21 mouse cellular contexts compared by ENCODE assay signal in the genomic region with DNA sequence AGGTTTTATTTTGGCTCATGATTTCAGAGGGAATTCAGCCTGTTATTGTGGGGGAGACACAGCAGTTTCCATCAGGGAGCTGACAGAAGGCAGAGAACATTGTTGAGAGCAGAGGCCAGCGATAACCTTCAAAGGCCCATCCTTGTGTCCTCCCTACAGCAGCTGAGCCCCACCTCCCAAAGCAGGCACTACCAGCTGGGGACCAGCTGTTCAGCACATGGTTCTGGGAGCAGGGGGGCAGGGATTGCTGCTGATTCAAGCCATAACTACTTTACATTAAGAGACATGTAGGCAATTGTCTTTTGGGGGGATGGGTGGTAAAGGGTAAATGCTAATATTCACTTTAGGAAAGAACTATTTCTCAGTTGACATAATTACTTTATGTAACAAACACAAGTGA. TPM values are rescaled to one million over a fixed set of nuclear protein-coding genes. Genes with fewer than 3 reads are reported as not detected.
DNase-seq lines count a peak whose midpoint lies in the region; ATAC-seq and TF ChIP-seq lines count a peak whose summit lies in the region.
"Had no signal": no experiment of that assay in that cellular context is flagged by ENCODE, and none has a peak within 500 bp of the region (broad histone marks: within the 10 kb centered on the region; RNA-seq: fewer than 3 reads in every experiment).

No protein-coding gene starts in this region.

- no peak overlapping the region for H3K9ac ChIP-seq in lung, embryonic 14.5 days
- H3K9ac ChIP-seq: embryonic facial prominence, embryonic 13.5 days; neural tube, embryonic 13.5 days; stomach, embryonic 15.5 days had no signal

- ATAC-seq in lung, embryonic 14.5 days (ENCODE audit: insufficient read depth) = no peak
- ATAC-seq: forebrain, embryonic 14.5 days had no signal

- H3K36me3 ChIP-seq in lung, embryonic 14.5 days (ENCODE audit: insufficient read depth) = no peaks in the 10 kb centered on the region
- no peaks in the 10 kb centered on the region for H3K36me3 ChIP-seq in embryonic facial prominence, embryonic 10.5 days (replicated peaks)
- no peaks in the 10 kb centered on the region for H3K36me3 ChIP-seq in myocyte (ENCODE audit: control insufficient read depth, insufficient read depth)
- H3K36me3 ChIP-seq: embryonic facial prominence, embryonic 13.5 days; neural tube, embryonic 13.5 days; stomach, embryonic 15.5 days had no signal

- no peaks in the 10 kb centered on the region for H3K79me2 ChIP-seq in myocyte (ENCODE audit: control insufficient read depth, insufficient read depth)

- peak; percentile 31 for DNase-seq in lung, embryonic 14.5 days
- DNase-seq in lung, postnatal 14 days = no peak
- peak; percentile 44 for DNase-seq in embryo, embryonic 10.5 days (ENCODE audit: low spot score)
- DNase-seq in embryonic facial prominence, embryonic 10.5 days (ENCODE audit: low spot score) = peak; percentile 40
- no peak for DNase-seq in cerebellum, adult 9-10 months
- no peak for DNase-seq in kidney, adult 11 months
- DNase-seq: adrenal gland, adult 8-10 months; B cell, adult 2 months; cerebellum, adult 2 months; cerebellum, postnatal 36 days; gastrocnemius, postnatal 10 days; heart, adult 11 months; kidney, adult 18-20 months; thymus, postnatal 25 days had no signal

- 44% methylated on average over 1 of the region's 1 CpGs for WGBS in lung, embryonic 14.5 days
- 55% methylated on average over 1 of the region's 1 CpGs for WGBS in embryonic facial prominence, embryonic 10.5 days

- no peaks in the 10 kb centered on the region for H3K9me3 ChIP-seq in lung, embryonic 14.5 days (ENCODE audit: low read depth, low read length)
- H3K9me3 ChIP-seq in embryonic facial prominence, embryonic 10.5 days = no peaks in the 10 kb centered on the region
- H3K9me3 ChIP-seq: embryonic facial prominence, embryonic 13.5 days; stomach, embryonic 15.5 days had no signal

- no peak overlapping the region for H3ac ChIP-seq in myocyte (ENCODE audit: control insufficient read depth, insufficient read length)

- no peak for TF ChIP-seq CTCF in lung, embryonic 14.5 days (IDR thresholded peaks at IDR 0.05; ENCODE audit: low read depth)

- H3K4me3 ChIP-seq in lung, embryonic 14.5 days (ENCODE audit: low read depth, low read length) = no peak overlapping the region
- no peak overlapping the region for H3K4me3 ChIP-seq in embryonic facial prominence, embryonic 10.5 days
- H3K4me3 ChIP-seq in myocyte = no peak overlapping the region
- H3K4me3 ChIP-seq: embryonic facial prominence, embryonic 13.5 days; left cerebral cortex, adult 2 months; neural tube, embryonic 13.5 days; stomach, embryonic 15.5 days had no signal

- no peaks in the 10 kb centered on the region for H3K4me1 ChIP-seq in lung, embryonic 14.5 days (ENCODE audit: insufficient read depth)
- H3K4me1 ChIP-seq in embryonic facial prominence, embryonic 10.5 days = no peaks in the 10 kb centered on the region
- H3K4me1 ChIP-seq: embryonic facial prominence, embryonic 13.5 days; neural tube, embryonic 13.5 days; stomach, embryonic 15.5 days had no signal

- no peak for TF ChIP-seq POLR2A in myocyte (IDR thresholded peaks at IDR 0.05; ENCODE audit: insufficient read length, low read depth)

- no peak overlapping the region for H3K4me2 ChIP-seq in lung, embryonic 14.5 days
- peak overlapping the region; percentile 34 for H3K4me2 ChIP-seq in myocyte (ENCODE audit: low read depth)
- H3K4me2 ChIP-seq: embryonic facial prominence, embryonic 13.5 days; heart, embryonic 11.5 days; neural tube, embryonic 13.5 days; stomach, embryonic 15.5 days had no signal

- H3K27me3 ChIP-seq in lung, embryonic 14.5 days (ENCODE audit: insufficient read depth, low read length) = no peaks in the 10 kb centered on the region
- no peaks in the 10 kb centered on the region for H3K27me3 ChIP-seq in embryonic facial prominence, embryonic 10.5 days (replicated peaks; ENCODE audit: low read depth, poor library complexity, severe bottlenecking)
- no peaks in the 10 kb centered on the region for H3K27me3 ChIP-seq in myocyte (ENCODE audit: control insufficient read depth, insufficient read depth, insufficient read length)
- H3K27me3 ChIP-seq: embryonic facial prominence, embryonic 13.5 days; neural tube, embryonic 13.5 days; stomach, embryonic 15.5 days had no signal

- no peak overlapping the region for H3K27ac ChIP-seq in lung, embryonic 14.5 days (ENCODE audit: low read depth)
- H3K27ac ChIP-seq in embryonic facial prominence, embryonic 10.5 days (replicated peaks) = no peak overlapping the region
- H3K27ac ChIP-seq: embryonic facial prominence, embryonic 13.5 days; left cerebral cortex, adult 2 months; neural tube, embryonic 13.5 days; stomach, embryonic 15.5 days had no signal

TF ChIP-seq in myocyte, 11 proteins besides CTCF, POLR2A, EP300 and RAD21:
- peak; percentile 67 to 97 (median 96) for TF ChIP-seq MYOD1 (IDR thresholded peaks at IDR 0.05; ENCODE audit: control insufficient read depth in 1 of 3, insufficient read length in 2 of 3, low read depth in 2 of 3)
- no peak for TF ChIP-seq MAX (IDR thresholded peaks at IDR 0.05; ENCODE audit: low read depth)
- peak; percentile 96 to 99 (median 96) for TF ChIP-seq MYOG (IDR thresholded peaks at IDR 0.05; ENCODE audit: control insufficient read depth in 1 of 3, insufficient read depth in 1 of 3, insufficient read length in 2 of 3, low read depth in 2 of 3)
- TF ChIP-seq TCF3 (IDR thresholded peaks at IDR 0.05; ENCODE audit: insufficient read length, low read depth) = peak; percentile 98
- no peak for TF ChIP-seq POLR2AphosphoS2 (IDR thresholded peaks at IDR 0.05; ENCODE audit: insufficient read length, low read depth)
- TF ChIP-seq CEBPB (IDR thresholded peaks at IDR 0.05; ENCODE audit: insufficient read depth, poor library complexity, severe bottlenecking) = no peak
- TF ChIP-seq TCF12 (IDR thresholded peaks at IDR 0.05; ENCODE audit: insufficient read depth, poor library complexity, severe bottlenecking) = peak; percentile 94
- no peak for TF ChIP-seq E2F4 (IDR thresholded peaks at IDR 0.05; ENCODE audit: insufficient read depth)
- TF ChIP-seq REST (IDR thresholded peaks at IDR 0.05; ENCODE audit: insufficient read depth, insufficient read length) = no peak
- no peak for TF ChIP-seq SRF (IDR thresholded peaks at IDR 0.05; ENCODE audit: control insufficient read depth, insufficient read length, low read depth)
- no peak for TF ChIP-seq USF1 (IDR thresholded peaks at IDR 0.05; ENCODE audit: low read depth)

RNA-seq across cellular contexts. Expression of a gene that starts 17.7 kb away (rescaled TPM):
- polyA plus RNA-seq in lung, embryonic 14.5 days (2014; fragmentation: Nextera tagmentation; extraction: Ambion mirVana) = 50.3 and 51.7 TPM in 2 replicates
- polyA plus RNA-seq in embryonic facial prominence, embryonic 10.5 days (2016; fragmentation: Nextera tagmentation; extraction: Ambion mirVana) = 39.9 and 43.0 TPM in 2 replicates
- 26.9 TPM for polyA plus RNA-seq in myocyte (2012; fragmentation: generic; extraction: Trizol)

Comparison
In these comparisons a context has a peak if more than half of its experiments do, and no peak if none do; other contexts are left out.
1. DNase-seq: peak in lung, embryonic 14.5 days (single experiment), embryo, embryonic 10.5 days (single experiment) and embryonic facial prominence, embryonic 10.5 days (single experiment); none in lung, postnatal 14 days (single experiment), cerebellum, adult 9-10 months (single experiment) and kidney, adult 11 months (single experiment).